Mouse (Mus musculus) thymus, adult 2 months (tissue): ENCODE data around the gene Osbpl3.

Experiments used
- CTCF ChIP-seq: fragments of 200-500 bp; IDR thresholded peaks from 2 replicates; pipeline ENCODE4 v1.5.1; 2012; ENCODE audit warnings: mild to moderate bottlenecking, control low read depth, low read length, moderate library complexity, borderline replicate concordance; ENCODE audit not compliant: control insufficient read depth, poor library complexity, insufficient read depth; ENCODE audit errors: extremely low read depth
- POLR2A ChIP-seq: fragments of 200-500 bp; IDR thresholded peaks from 2 replicates; pipeline ENCODE4 v1.6.1; 2012; ENCODE audit warnings: mild to moderate bottlenecking, low read length, control low read depth, moderate library complexity; ENCODE audit not compliant: control insufficient read depth, poor library complexity, insufficient read depth; ENCODE audit errors: extremely low read depth

DNA sequence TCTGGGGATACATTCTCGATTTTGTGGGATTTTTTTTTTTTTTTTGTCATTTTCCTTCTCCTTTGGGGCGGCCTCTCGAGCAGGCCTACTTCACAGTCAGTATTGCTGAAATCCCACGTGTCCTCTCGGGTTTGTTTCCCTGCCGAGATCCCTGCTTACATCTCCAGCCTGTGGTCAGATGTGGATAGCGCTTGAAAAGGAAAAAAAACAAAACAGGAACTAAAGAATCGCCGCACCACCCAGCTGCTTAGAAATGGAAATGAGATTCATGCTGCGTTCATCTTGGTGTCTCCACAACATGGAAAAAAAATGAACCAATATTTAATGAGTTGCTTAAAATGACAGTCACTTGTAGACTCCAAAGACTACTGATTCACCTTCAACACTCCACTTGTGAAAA lies 160.9 kb downstream of the Osbpl3 start:
- TF ChIP-seq CTCF (no peak), POLR2A (no peak)
